8 mouse cellular contexts compared by ENCODE assay signal in the genomic region with DNA sequence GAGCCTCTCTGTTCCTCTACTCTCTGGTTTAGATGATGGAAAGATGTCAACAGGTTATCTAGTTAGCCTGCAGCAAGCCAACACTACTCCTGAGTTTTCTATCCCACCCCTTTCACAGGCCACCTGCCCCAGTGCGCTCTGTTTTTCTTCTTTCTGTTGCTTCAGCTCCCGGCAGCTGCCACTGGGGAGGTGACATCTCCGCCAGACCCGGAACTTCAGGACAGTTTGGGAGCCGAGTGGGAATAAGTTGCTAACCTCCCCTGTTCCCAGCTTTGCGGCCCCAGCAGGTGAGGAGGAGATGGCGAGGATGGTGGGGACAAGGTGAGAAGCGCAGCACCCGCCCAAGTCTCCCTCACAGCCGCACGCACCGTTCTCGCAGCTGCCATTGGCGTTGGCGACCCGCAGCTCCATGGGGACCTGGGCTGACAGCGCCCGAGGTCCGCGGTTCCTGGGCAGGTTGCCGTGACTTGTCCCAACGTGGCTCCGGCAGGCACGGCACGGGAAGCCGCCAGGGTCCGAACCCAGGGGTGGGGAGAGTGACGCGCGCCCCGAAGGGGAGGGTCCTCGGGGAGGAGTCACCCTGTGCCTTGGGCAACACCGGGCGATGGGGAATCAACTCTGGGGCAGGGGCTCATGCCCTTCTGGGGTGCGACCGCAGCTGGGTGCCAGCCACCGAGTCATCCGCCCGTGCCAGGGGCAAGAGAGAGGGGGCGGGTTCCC. TPM values are rescaled to one million over a fixed set of nuclear protein-coding genes. Genes with fewer than 3 reads are reported as not detected.
DNase-seq lines count a peak whose midpoint lies in the region; ATAC-seq and TF ChIP-seq lines count a peak whose summit lies in the region.

A gene (minus strand): TSS at position 643 of the 720 bp plus-strand sequence.

- H3K4me2 ChIP-seq in heart, embryonic 12.5 days, result peak within 1 kb of the TSS; percentile 94
- H3K4me2 ChIP-seq in hindbrain, embryonic 13.5 days, result peak within 1 kb of the TSS; percentile 88
- H3K4me2 ChIP-seq in lung, embryonic 15.5 days, result peak within 1 kb of the TSS; percentile 94
- peak within 1 kb of the TSS; percentile 84 for H3K4me2 ChIP-seq in stomach, embryonic 15.5 days

- H3K9me3 ChIP-seq in heart, embryonic 12.5 days (replicated peaks), result no peaks in the 10 kb centered on the region
- H3K9me3 ChIP-seq in ES-Bruce4 (replicated peaks; ENCODE audit: control insufficient read depth, insufficient read depth, low read length, poor library complexity, severe bottlenecking), result no peaks in the 10 kb centered on the region
- no peaks in the 10 kb centered on the region for H3K9me3 ChIP-seq in hindbrain, embryonic 13.5 days
- no peaks in the 10 kb centered on the region for H3K9me3 ChIP-seq in lung, embryonic 15.5 days
- H3K9me3 ChIP-seq in stomach, embryonic 15.5 days, result no peaks in the 10 kb centered on the region

- no peak for TF ChIP-seq EP300 in ES-Bruce4 (IDR thresholded peaks at IDR 0.05; ENCODE audit: insufficient read depth, low read depth, low read length)

- TF ChIP-seq CTCF in ES-Bruce4 (IDR thresholded peaks at IDR 0.05; ENCODE audit: low read depth, low read length), result no peak

- peak within 1 kb of the TSS; percentile 59 for H3K27ac ChIP-seq in heart, embryonic 12.5 days (ENCODE audit: poor library complexity, severe bottlenecking)
- no peak within 1 kb of the TSS for H3K27ac ChIP-seq in ES-Bruce4 (ENCODE audit: insufficient read depth, low read length)
- no peak within 1 kb of the TSS for H3K27ac ChIP-seq in hindbrain, embryonic 13.5 days
- no peak within 1 kb of the TSS for H3K27ac ChIP-seq in lung, embryonic 15.5 days
- H3K27ac ChIP-seq in stomach, embryonic 15.5 days, result no peak within 1 kb of the TSS

- WGBS in heart, embryonic 12.5 days, result 1% methylated on average over 40 of the region's 40 CpGs
- WGBS in hindbrain, embryonic 13.5 days, result 2% methylated on average over 39 of the region's 40 CpGs
- 1% methylated on average over 40 of the region's 40 CpGs for WGBS in lung, embryonic 15.5 days
- WGBS in stomach, embryonic 15.5 days, result 1% methylated on average over 37 of the region's 40 CpGs

- peaks cover 4% of the 10 kb centered on the region; the same call in 1 of the 2 replicates for H3K36me3 ChIP-seq in heart, embryonic 12.5 days
- no peaks in the 10 kb centered on the region for H3K36me3 ChIP-seq in ES-Bruce4 (ENCODE audit: control insufficient read depth, insufficient read depth, low read length, poor library complexity, severe bottlenecking)
- no peaks in the 10 kb centered on the region for H3K36me3 ChIP-seq in hindbrain, embryonic 13.5 days
- H3K36me3 ChIP-seq in lung, embryonic 15.5 days, result no peaks in the 10 kb centered on the region
- H3K36me3 ChIP-seq in stomach, embryonic 15.5 days, result no peaks in the 10 kb centered on the region

- peak within 1 kb of the TSS; percentile 82 for H3K9ac ChIP-seq in heart, embryonic 12.5 days
- peak within 1 kb of the TSS; percentile 24 for H3K9ac ChIP-seq in ES-Bruce4 (ENCODE audit: low read depth, poor library complexity, severe bottlenecking)
- peak within 1 kb of the TSS; percentile 69 for H3K9ac ChIP-seq in hindbrain, embryonic 13.5 days
- H3K9ac ChIP-seq in lung, embryonic 15.5 days, result peak within 1 kb of the TSS; percentile 43
- H3K9ac ChIP-seq in stomach, embryonic 15.5 days, result peak within 1 kb of the TSS; percentile 16; the same call in 1 of the 2 replicates

- peak; percentile 84 for ATAC-seq in heart, embryonic 12.5 days (ENCODE audit: insufficient number of reproducible peaks, low FRiP score)
- peak; percentile 54 for ATAC-seq in hindbrain, embryonic 13.5 days (ENCODE audit: low FRiP score)
- peak; percentile 42; the same call in 1 of the 2 replicates for ATAC-seq in lung, embryonic 15.5 days (ENCODE audit: borderline replicate concordance, extremely low read depth, low FRiP score, low TSS enrichment)
- ATAC-seq in stomach, embryonic 15.5 days (ENCODE audit: insufficient read depth, low FRiP score, low read depth), result peak; percentile 60

- H3K4me3 ChIP-seq in heart, embryonic 12.5 days, result peak within 1 kb of the TSS; percentile 71
- peak within 1 kb of the TSS; percentile 73 for H3K4me3 ChIP-seq in ES-Bruce4 (ENCODE audit: low read depth, low read length)
- peak within 1 kb of the TSS; percentile 44 for H3K4me3 ChIP-seq in hindbrain, embryonic 13.5 days
- peak within 1 kb of the TSS; percentile 53 for H3K4me3 ChIP-seq in lung, embryonic 15.5 days
- peak within 1 kb of the TSS; percentile 53 for H3K4me3 ChIP-seq in stomach, embryonic 15.5 days (replicated peaks)

- peaks cover 15% of the 10 kb centered on the region for H3K4me1 ChIP-seq in heart, embryonic 12.5 days (replicated peaks)
- peaks cover 3% of the 10 kb centered on the region for H3K4me1 ChIP-seq in ES-Bruce4 (ENCODE audit: control insufficient read depth, insufficient read depth, low read length)
- peaks cover 14% of the 10 kb centered on the region for H3K4me1 ChIP-seq in hindbrain, embryonic 13.5 days (replicated peaks)
- 0 out of 2 replicates have a peak, but pooled peaks cover 6% of the 10 kb centered on the region for H3K4me1 ChIP-seq in lung, embryonic 15.5 days
- H3K4me1 ChIP-seq in stomach, embryonic 15.5 days, result 0 out of 2 replicates have a peak, but pooled peaks cover 5% of the 10 kb centered on the region

- no peaks in the 10 kb centered on the region for H3K27me3 ChIP-seq in heart, embryonic 12.5 days (replicated peaks)
- H3K27me3 ChIP-seq in ES-Bruce4 (ENCODE audit: control insufficient read depth, insufficient read depth, low read length, poor library complexity, severe bottlenecking), result no peaks in the 10 kb centered on the region; the same call in 1 of the 2 replicates
- peaks cover 22% of the 10 kb centered on the region for H3K27me3 ChIP-seq in hindbrain, embryonic 13.5 days
- H3K27me3 ChIP-seq in lung, embryonic 15.5 days, result peaks cover 10% of the 10 kb centered on the region
- H3K27me3 ChIP-seq in stomach, embryonic 15.5 days (replicated peaks), result no peaks in the 10 kb centered on the region

- intact Hi-C loops in heart, postnatal 25 days (cut with DNase I), result no loop called here

- DNase-seq in heart, postnatal 25 days (ENCODE audit: low spot score), result no peak
- peak; percentile 15 for DNase-seq in embryo, embryonic 10.5 days (ENCODE audit: low spot score)
- no peak for DNase-seq in layer of hippocampus, adult 8-10 months (ENCODE audit: low spot score in 2 of 2)

- TF ChIP-seq POLR2A in ES-Bruce4 (IDR thresholded peaks at IDR 0.05; ENCODE audit: insufficient read depth, low read length), result no peak

RNA-seq across cellular contexts. Expression of the gene that starts here (rescaled TPM):
- polyA plus RNA-seq in heart, embryonic 12.5 days (2016; fragmentation: Nextera tagmentation; extraction: Ambion mirVana), result 21.7 and 22.9 TPM in 2 replicates
- total RNA-seq in heart, postnatal 25 days (2021), result under 1 TPM in 1 of 2 experiments, not detected in 1; 0.08 TPM
- polyA plus RNA-seq in ES-Bruce4 (2011; ENCODE audit: insufficient read depth, insufficient read length, low read depth, missing spikeins), result 3.6 and 4.1 TPM in 2 replicates
- polyA plus RNA-seq in hindbrain, embryonic 13.5 days (2015; fragmentation: Nextera tagmentation; extraction: Ambion mirVana), result 0.31 and 0.62 TPM in 2 replicates
- polyA plus RNA-seq in lung, embryonic 15.5 days (2015; fragmentation: Nextera tagmentation; extraction: Ambion mirVana), result 1.6 and 1.7 TPM in 2 replicates
- 4.1 and 4.3 TPM in 2 replicates for polyA plus RNA-seq in stomach, embryonic 15.5 days (2015; fragmentation: Nextera tagmentation; extraction: Ambion mirVana)
- total RNA-seq in layer of hippocampus, adult 8-10 months (2022), result 1 to 10 TPM; 2.1 to 2.6 (median 2.2) TPM

Comparison
In these comparisons a context has a peak if more than half of its experiments do, and no peak if none do; other contexts are left out.
1. Peak in ATAC-seq, H3K4me3 ChIP-seq, H3K9ac ChIP-seq and H3K4me2 ChIP-seq in hindbrain, embryonic 13.5 days; RNA of the gene not detected or under 1 TPM.
2. H3K9ac ChIP-seq: peak in every context shown above with its lines; median percentile 82 in heart, embryonic 12.5 days; 69 in hindbrain, embryonic 13.5 days; 43 in lung, embryonic 15.5 days; 24 in ES-Bruce4; 16 in stomach, embryonic 15.5 days.